ENCODE assay signal across 8 mouse cellular contexts in the genomic region with DNA sequence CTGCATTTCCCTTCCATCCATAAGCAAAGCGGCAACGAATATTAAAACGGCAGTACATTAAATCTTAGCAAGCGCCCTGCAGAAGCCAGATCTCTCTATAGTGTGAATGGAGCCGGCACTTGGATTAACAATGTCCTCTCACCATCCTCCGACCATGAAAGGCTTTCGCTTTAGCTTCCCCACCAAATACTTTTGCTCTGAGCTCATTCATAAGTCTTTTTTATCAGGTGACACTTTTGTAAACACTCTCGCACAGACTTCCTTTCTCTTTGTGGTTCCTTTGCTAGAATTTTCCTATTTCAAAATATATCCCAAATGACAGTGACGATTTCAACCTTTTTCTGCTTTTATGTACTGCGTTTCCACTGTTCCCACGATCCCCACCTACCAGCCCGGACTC. TPM values are rescaled to one million over a fixed set of nuclear protein-coding genes. Genes with fewer than 3 reads are reported as not detected.
DNase-seq lines count a peak whose midpoint lies in the region; ATAC-seq and TF ChIP-seq lines count a peak whose summit lies in the region.

No protein-coding gene starts in this region.

- H3K9me3 ChIP-seq in forebrain, embryonic 12.5 days, result no peaks in the 10 kb centered on the region
- no peaks in the 10 kb centered on the region for H3K9me3 ChIP-seq in liver, embryonic 12.5 days (replicated peaks)
- no peaks in the 10 kb centered on the region for H3K9me3 ChIP-seq in stomach, embryonic 15.5 days

- TF ChIP-seq POLR2A in testis, adult 2 months (IDR thresholded peaks at IDR 0.05; ENCODE audit: control insufficient read depth, low read depth, low read length), result no peak

- H3K4me2 ChIP-seq in forebrain, embryonic 12.5 days, result peak overlapping the region; percentile 65
- H3K4me2 ChIP-seq in liver, embryonic 12.5 days, result peak overlapping the region; percentile 66
- peak overlapping the region; percentile 91 for H3K4me2 ChIP-seq in stomach, embryonic 15.5 days

- no peak for DNase-seq in testis, postnatal 14 days (ENCODE audit: low spot score)
- DNase-seq in layer of hippocampus, adult 11-12 months (ENCODE audit: low spot score), result no peak
- no peak for DNase-seq in cerebellum, postnatal 10 days
- DNase-seq in ovary, adult 18-20 months (ENCODE audit: low spot score), result no peak

- no peak overlapping the region for H3K27ac ChIP-seq in testis, adult 2 months (ENCODE audit: control insufficient read depth, insufficient read depth, low read depth, low read length)
- H3K27ac ChIP-seq in forebrain, embryonic 12.5 days, result no peak overlapping the region
- H3K27ac ChIP-seq in liver, embryonic 12.5 days, result no peak overlapping the region
- no peak overlapping the region for H3K27ac ChIP-seq in stomach, embryonic 15.5 days

- no peaks in the 10 kb centered on the region; the same call in 1 of the 2 replicates for H3K27me3 ChIP-seq in testis, adult 2 months (ENCODE audit: control insufficient read depth, insufficient read depth, low read length)
- H3K27me3 ChIP-seq in forebrain, embryonic 12.5 days, result peaks cover 66% of the 10 kb centered on the region
- H3K27me3 ChIP-seq in liver, embryonic 12.5 days (replicated peaks), result peaks cover 79% of the 10 kb centered on the region
- H3K27me3 ChIP-seq in stomach, embryonic 15.5 days (replicated peaks), result peaks cover 5% of the 10 kb centered on the region; the same call in 1 of the 2 replicates

- H3K9ac ChIP-seq in forebrain, embryonic 12.5 days, result no peak overlapping the region
- H3K9ac ChIP-seq in liver, embryonic 12.5 days, result no peak overlapping the region
- no peak overlapping the region for H3K9ac ChIP-seq in stomach, embryonic 15.5 days

- no peak for ATAC-seq in forebrain, embryonic 12.5 days (ENCODE audit: low FRiP score)
- ATAC-seq in liver, embryonic 12.5 days, result no peak
- ATAC-seq in stomach, embryonic 15.5 days (ENCODE audit: insufficient read depth, low FRiP score, low read depth), result no peak

- WGBS in forebrain, embryonic 12.5 days, result 18% methylated on average over 12 of the region's 12 CpGs
- WGBS in liver, embryonic 12.5 days (ENCODE audit: insufficient replicate concordance), result 16% methylated on average over 12 of the region's 12 CpGs
- WGBS in stomach, embryonic 15.5 days, result 9% methylated on average over 12 of the region's 12 CpGs

- H3K36me3 ChIP-seq in testis, adult 2 months (ENCODE audit: control insufficient read depth, insufficient read depth, low read length), result no peaks in the 10 kb centered on the region
- no peaks in the 10 kb centered on the region for H3K36me3 ChIP-seq in forebrain, embryonic 12.5 days (replicated peaks)
- no peaks in the 10 kb centered on the region for H3K36me3 ChIP-seq in liver, embryonic 12.5 days
- H3K36me3 ChIP-seq in stomach, embryonic 15.5 days, result no peaks in the 10 kb centered on the region

- H3K4me3 ChIP-seq in testis, adult 2 months (ENCODE audit: control insufficient read depth, low read depth, low read length), result peak overlapping the region; percentile 46
- peak overlapping the region; percentile 44 for H3K4me3 ChIP-seq in forebrain, embryonic 12.5 days (replicated peaks)
- H3K4me3 ChIP-seq in liver, embryonic 12.5 days, result peak overlapping the region; percentile 47
- H3K4me3 ChIP-seq in stomach, embryonic 15.5 days (replicated peaks), result peak overlapping the region; percentile 53

- no peak for TF ChIP-seq CTCF in testis, adult 2 months (IDR thresholded peaks at IDR 0.05; ENCODE audit: control insufficient read depth, insufficient read depth, insufficient replicate concordance, low read depth, low read length)

- peaks cover 5% of the 10 kb centered on the region for H3K4me1 ChIP-seq in testis, adult 2 months (ENCODE audit: control insufficient read depth, insufficient read depth, low read length)
- no peaks in the 10 kb centered on the region; the same call in 1 of the 2 replicates for H3K4me1 ChIP-seq in forebrain, embryonic 12.5 days
- H3K4me1 ChIP-seq in liver, embryonic 12.5 days, result no peaks in the 10 kb centered on the region
- H3K4me1 ChIP-seq in stomach, embryonic 15.5 days, result peaks cover 5% of the 10 kb centered on the region

RNA-seq across cellular contexts. Expression of a gene that starts 23.1 kb away (rescaled TPM):
- polyA plus RNA-seq in testis, adult 2 months (2012; rRNA removed), result 0.11 TPM in 1 of 2 replicates, not detected in the other
- polyA plus RNA-seq in forebrain, embryonic 12.5 days (2016; fragmentation: Nextera tagmentation; extraction: Ambion mirVana), result not detected in 2 replicates
- polyA plus RNA-seq in liver, embryonic 12.5 days (2016; fragmentation: Nextera tagmentation; extraction: Ambion mirVana), result not detected in 2 replicates
- polyA plus RNA-seq in stomach, embryonic 15.5 days (2015; fragmentation: Nextera tagmentation; extraction: Ambion mirVana), result not detected in 2 replicates

RNA-seq across cellular contexts. Expression of a gene that starts 45.3 kb away (rescaled TPM):
- polyA plus RNA-seq in testis, adult 2 months (2012; rRNA removed), result 0.28 TPM in 1 of 2 replicates, not detected in the other
- not detected in 2 replicates for polyA plus RNA-seq in forebrain, embryonic 12.5 days (2016; fragmentation: Nextera tagmentation; extraction: Ambion mirVana)
- not detected in 2 replicates for polyA plus RNA-seq in liver, embryonic 12.5 days (2016; fragmentation: Nextera tagmentation; extraction: Ambion mirVana)
- not detected in 2 replicates for polyA plus RNA-seq in stomach, embryonic 15.5 days (2015; fragmentation: Nextera tagmentation; extraction: Ambion mirVana)
